Mouse (Mus musculus): ENCODE measurements around the gene Ttll7. TPM values are rescaled to one million over a fixed set of nuclear protein-coding genes. Genes with fewer than 3 reads are reported as not detected.

Ttll7 gene
- polyA plus RNA-seq, 1 experiment from 2014 or later: 6.3 TPM

DNA sequence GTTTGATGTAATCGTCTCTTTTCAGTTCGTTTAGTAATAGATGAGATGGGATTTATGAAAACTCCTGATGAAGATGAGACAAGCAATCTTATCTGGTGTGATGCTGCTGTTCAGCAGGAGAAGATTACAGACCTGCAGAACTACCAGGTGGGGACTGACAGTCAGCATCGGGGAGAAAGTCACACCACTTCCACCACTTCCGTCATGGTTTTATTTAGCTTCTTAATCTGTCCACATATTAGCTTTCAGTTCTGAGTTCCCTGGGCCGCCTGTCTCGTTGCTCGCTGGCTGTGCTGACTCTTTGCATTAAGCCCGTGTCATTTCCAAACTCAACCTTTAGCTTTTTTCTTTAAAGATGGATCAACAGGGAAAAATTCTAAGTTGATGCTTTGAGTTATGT is 44.4 kb downstream of the Ttll7 start:
- Histone ChIP-seq H3K4me1 (ENCODE audit: control insufficient read depth, insufficient read depth, low read length) (no peaks in the 10 kb centered on the region), H3K27ac (ENCODE audit: low read depth, low read length) (no peak overlapping the region), H3K9me3 (ENCODE audit: control insufficient read depth, low read length) (no peaks in the 10 kb centered on the region), H3K36me3 (ENCODE audit: control insufficient read depth, insufficient read depth, low read length) (no peaks in the 10 kb centered on the region), H3K27me3 (ENCODE audit: control insufficient read depth, insufficient read depth, low read length) (no peaks in the 10 kb centered on the region), H3K4me3 (ENCODE audit: low read depth, low read length) (no peak overlapping the region), H3K9ac (ENCODE audit: low read length) (no peak overlapping the region), H3K4me2 (no peak overlapping the region)
- 88% methylated on average over 8 of the region's 8 CpGs for WGBS
- no peak for ATAC-seq (ENCODE audit: low FRiP score)
- DNase-seq (ENCODE audit: low spot score, missing footprints): no peak

DNA sequence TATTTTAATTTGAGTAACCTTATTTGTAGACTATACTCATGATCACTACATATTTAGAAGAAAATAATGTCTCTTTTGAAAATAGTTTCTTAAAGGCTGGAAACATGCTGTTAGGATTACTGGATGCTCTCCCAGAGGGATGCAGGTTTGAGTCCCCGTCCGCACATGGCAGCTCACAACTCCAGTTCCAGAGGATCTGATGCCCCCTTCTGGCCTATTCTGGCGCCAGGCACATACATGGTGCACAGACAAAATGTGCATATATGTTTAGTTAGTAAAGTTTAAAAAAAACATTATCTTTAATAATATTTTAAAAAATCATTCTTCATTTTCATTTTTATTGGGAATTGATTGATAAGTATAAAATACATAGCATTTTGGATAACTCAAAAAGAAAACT is 47.9 kb downstream of the Ttll7 start:
- WGBS: 76% methylated on average over 3 of the region's 3 CpGs
- no peak overlapping the region for H3K27ac ChIP-seq (ENCODE audit: low read depth, low read length)
- DNase-seq (ENCODE audit: low spot score, missing footprints): no peak

DNA sequence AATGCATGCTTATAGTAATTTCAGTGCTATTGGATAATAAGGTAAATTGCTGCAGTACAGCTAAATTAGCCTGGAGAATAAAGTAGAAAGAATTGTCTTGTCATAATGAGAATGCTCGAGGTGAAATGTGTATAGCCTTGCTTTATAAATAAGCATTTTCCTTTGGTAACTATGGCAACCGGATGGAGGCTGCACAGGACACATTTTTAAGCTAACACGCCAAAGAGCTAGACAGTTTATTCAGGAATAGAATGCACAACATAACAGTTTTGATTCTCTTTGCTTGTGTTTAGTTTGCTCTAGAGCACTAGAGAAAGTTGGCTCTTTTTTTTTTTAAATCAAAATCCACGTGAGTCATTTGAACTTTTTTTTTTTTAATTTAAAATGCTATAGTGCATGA is 49.6 kb downstream of the Ttll7 start:
- no peak overlapping the region for H3K9ac ChIP-seq (ENCODE audit: low read length)
- no peaks in the 10 kb centered on the region for H3K9me3 ChIP-seq (ENCODE audit: control insufficient read depth, low read length)
- 64% methylated on average over 4 of the region's 4 CpGs for WGBS
- ATAC-seq (ENCODE audit: low FRiP score) (no peak), DNase-seq (ENCODE audit: low spot score, missing footprints) (no peak)
- H3K27me3 ChIP-seq (ENCODE audit: control insufficient read depth, insufficient read depth, low read length): no peaks in the 10 kb centered on the region
- no peak overlapping the region for H3K4me2 ChIP-seq
- H3K4me1 ChIP-seq (ENCODE audit: control insufficient read depth, insufficient read depth, low read length): no peaks in the 10 kb centered on the region; the same call in 1 of the 2 replicates
- H3K4me3 ChIP-seq (ENCODE audit: low read depth, low read length): no peak overlapping the region
- H3K27ac ChIP-seq (ENCODE audit: low read depth, low read length): no peak overlapping the region
- no peaks in the 10 kb centered on the region for H3K36me3 ChIP-seq (ENCODE audit: control insufficient read depth, insufficient read depth, low read length)

More for the DNA sequence above, 47.9 kb downstream of the Ttll7 start:
- no peaks in the 10 kb centered on the region for H3K27me3 ChIP-seq (ENCODE audit: control insufficient read depth, insufficient read depth, low read length)
- no peaks in the 10 kb centered on the region for H3K36me3 ChIP-seq (ENCODE audit: control insufficient read depth, insufficient read depth, low read length)
- no peaks in the 10 kb centered on the region for H3K9me3 ChIP-seq (ENCODE audit: control insufficient read depth, low read length)
- no peaks in the 10 kb centered on the region; the same call in 1 of the 2 replicates for H3K4me1 ChIP-seq (ENCODE audit: control insufficient read depth, insufficient read depth, low read length)
- no peak overlapping the region for H3K9ac ChIP-seq (ENCODE audit: low read length)
- H3K4me3 ChIP-seq (ENCODE audit: low read depth, low read length): no peak overlapping the region
- H3K4me2 ChIP-seq: no peak overlapping the region
- ATAC-seq (ENCODE audit: low FRiP score): no peak

DNA sequence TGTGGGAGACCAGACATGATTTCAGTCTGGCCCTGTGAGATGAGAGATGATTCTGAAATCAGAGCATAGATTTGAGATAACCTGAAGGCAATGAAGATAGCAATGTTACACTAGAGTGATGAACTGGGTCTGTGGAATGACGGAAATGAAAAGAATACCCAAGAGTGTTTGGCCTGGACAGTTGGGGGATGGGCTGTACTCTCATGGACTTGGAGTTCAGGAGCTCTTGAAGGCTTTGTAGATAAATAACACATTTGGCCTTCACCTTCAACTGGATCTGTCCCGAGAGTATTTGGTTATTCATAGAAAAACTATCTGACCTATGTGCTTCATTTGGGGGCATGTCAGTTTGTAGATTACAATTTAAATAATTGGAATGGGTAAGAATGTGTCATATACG is 53.4 kb downstream of the Ttll7 start:
- H3K9me3 ChIP-seq (ENCODE audit: control insufficient read depth, low read length): no peaks in the 10 kb centered on the region
- no peaks in the 10 kb centered on the region; the same call in 1 of the 2 replicates for H3K4me1 ChIP-seq (ENCODE audit: control insufficient read depth, insufficient read depth, low read length)
- H3K27ac ChIP-seq (ENCODE audit: low read depth, low read length): no peak overlapping the region
- DNase-seq (ENCODE audit: low spot score, missing footprints) (no peak), ATAC-seq (ENCODE audit: low FRiP score) (no peak)
- no peak overlapping the region for H3K4me2 ChIP-seq
- no peaks in the 10 kb centered on the region for H3K36me3 ChIP-seq (ENCODE audit: control insufficient read depth, insufficient read depth, low read length)
- WGBS: 87% methylated on average over 3 of the region's 3 CpGs
- H3K27me3 ChIP-seq (ENCODE audit: control insufficient read depth, insufficient read depth, low read length): no peaks in the 10 kb centered on the region
- no peak overlapping the region for H3K9ac ChIP-seq (ENCODE audit: low read length)
- H3K4me3 ChIP-seq (ENCODE audit: low read depth, low read length): no peak overlapping the region

DNA sequence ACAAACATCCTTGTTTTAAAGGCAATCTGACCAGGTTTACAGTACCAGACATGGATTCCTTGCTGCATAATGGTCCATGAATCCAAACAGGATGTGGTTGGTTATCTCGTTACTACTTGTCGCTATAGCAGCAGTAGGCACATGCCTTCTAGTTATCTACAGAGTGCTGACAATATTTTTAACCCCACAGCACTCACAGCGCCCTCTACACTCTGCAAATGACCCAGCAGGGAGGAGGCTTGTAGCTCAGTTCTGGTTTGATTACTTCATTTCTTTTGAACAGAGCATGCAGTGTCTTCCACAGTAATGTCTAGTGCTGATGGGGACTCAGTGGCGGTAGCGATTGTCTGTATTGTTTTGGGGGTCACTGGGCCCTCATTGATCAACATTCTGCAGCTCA is 56.8 kb downstream of the Ttll7 start:
- Histone ChIP-seq H3K4me1 (ENCODE audit: control insufficient read depth, insufficient read depth, low read length) (no peaks in the 10 kb centered on the region), H3K27ac (ENCODE audit: low read depth, low read length) (no peak overlapping the region), H3K36me3 (ENCODE audit: control insufficient read depth, insufficient read depth, low read length) (no peaks in the 10 kb centered on the region), H3K9ac (ENCODE audit: low read length) (no peak overlapping the region), H3K4me2 (no peak overlapping the region), H3K4me3 (ENCODE audit: low read depth, low read length) (no peak overlapping the region), H3K27me3 (ENCODE audit: control insufficient read depth, insufficient read depth, low read length) (no peaks in the 10 kb centered on the region), H3K9me3 (ENCODE audit: control insufficient read depth, low read length) (no peaks in the 10 kb centered on the region)
- WGBS: 81% methylated on average over 5 of the region's 5 CpGs
- DNase-seq (ENCODE audit: low spot score, missing footprints) (peak; percentile 66), ATAC-seq (ENCODE audit: low FRiP score) (no peak)

DNA sequence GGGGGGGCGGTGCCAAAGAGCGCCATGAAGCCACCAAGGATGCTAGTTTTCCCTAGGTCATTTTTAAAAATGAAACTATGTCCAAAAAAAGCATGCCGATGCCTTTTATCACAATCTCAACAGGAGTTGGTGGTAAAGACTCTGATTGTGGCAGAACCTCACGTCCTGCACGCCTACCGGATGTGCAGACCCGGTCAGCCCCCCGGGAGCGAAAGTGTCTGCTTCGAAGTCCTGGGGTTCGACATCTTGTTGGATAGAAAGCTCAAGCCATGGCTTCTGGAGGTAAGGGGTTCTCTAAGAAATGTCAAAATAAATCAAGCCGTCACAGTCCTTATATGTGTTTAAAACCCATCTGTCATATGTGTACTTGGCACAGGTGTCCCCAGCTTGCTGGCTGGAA is 60.9 kb downstream of the Ttll7 start:
- Histone ChIP-seq H3K9ac (ENCODE audit: low read length) (no peak overlapping the region), H3K4me1 (ENCODE audit: control insufficient read depth, insufficient read depth, low read length) (no peaks in the 10 kb centered on the region), H3K27ac (ENCODE audit: low read depth, low read length) (no peak overlapping the region), H3K36me3 (ENCODE audit: control insufficient read depth, insufficient read depth, low read length) (no peaks in the 10 kb centered on the region), H3K4me3 (ENCODE audit: low read depth, low read length) (no peak overlapping the region), H3K4me2 (no peak overlapping the region), H3K27me3 (ENCODE audit: control insufficient read depth, insufficient read depth, low read length) (no peaks in the 10 kb centered on the region), H3K9me3 (ENCODE audit: control insufficient read depth, low read length) (no peaks in the 10 kb centered on the region)
- ATAC-seq (ENCODE audit: low FRiP score) (no peak), DNase-seq (ENCODE audit: low spot score, missing footprints) (no peak)
- WGBS: 91% methylated on average over 12 of the region's 12 CpGs

DNA sequence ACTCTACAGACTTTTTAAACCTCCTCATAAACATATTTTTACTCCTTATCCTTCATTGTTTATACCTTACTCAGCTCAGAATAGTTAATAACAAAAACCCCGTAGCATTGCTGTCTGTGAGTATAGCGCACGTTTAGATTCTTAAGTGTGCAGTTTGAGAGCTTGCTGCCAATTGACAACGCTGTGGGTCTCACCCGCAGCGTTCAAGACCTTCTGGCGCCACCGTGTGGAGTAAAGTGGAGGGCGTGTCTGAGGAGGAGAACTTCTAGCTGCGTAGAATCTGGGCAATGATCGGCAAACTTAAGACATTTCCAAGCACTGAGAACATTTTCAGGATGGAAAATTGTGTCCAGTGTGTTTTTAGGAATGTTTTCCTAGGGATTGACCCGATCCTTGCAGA is 62.6 kb downstream of the Ttll7 start:
- Histone ChIP-seq H3K9ac (ENCODE audit: low read length) (no peak overlapping the region), H3K27me3 (ENCODE audit: control insufficient read depth, insufficient read depth, low read length) (no peaks in the 10 kb centered on the region), H3K9me3 (ENCODE audit: control insufficient read depth, low read length) (no peaks in the 10 kb centered on the region), H3K27ac (ENCODE audit: low read depth, low read length) (no peak overlapping the region), H3K4me3 (ENCODE audit: low read depth, low read length) (no peak overlapping the region), H3K4me2 (no peak overlapping the region), H3K4me1 (ENCODE audit: control insufficient read depth, insufficient read depth, low read length) (no peaks in the 10 kb centered on the region), H3K36me3 (ENCODE audit: control insufficient read depth, insufficient read depth, low read length) (no peaks in the 10 kb centered on the region)
- ATAC-seq (ENCODE audit: low FRiP score) (peak; percentile 73), DNase-seq (ENCODE audit: low spot score, missing footprints) (peak; percentile 98)
- 13% methylated on average over 12 of the region's 12 CpGs for WGBS

DNA sequence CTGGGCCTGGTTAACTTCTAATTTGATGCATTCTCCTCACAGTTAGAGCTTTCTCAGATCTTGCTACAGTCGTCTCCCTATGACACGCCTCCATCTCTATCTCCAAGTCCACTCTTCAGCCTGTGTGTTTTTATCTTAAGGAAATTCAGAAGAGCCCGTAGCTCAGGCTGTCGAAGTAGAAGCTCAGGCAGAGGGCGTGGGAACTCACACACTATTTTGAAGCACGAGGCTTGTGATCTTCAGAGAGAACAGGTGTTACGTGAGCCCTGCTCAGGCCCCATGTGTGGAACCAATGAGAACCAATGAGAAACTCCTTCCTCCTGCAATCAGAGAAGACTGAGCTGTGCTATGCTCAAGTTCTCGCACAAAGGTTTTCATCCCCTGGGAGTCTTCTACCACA is 65.7 kb downstream of the Ttll7 start:
- Histone ChIP-seq H3K27ac (ENCODE audit: low read depth, low read length) (no peak overlapping the region), H3K4me3 (ENCODE audit: low read depth, low read length) (no peak overlapping the region), H3K4me1 (ENCODE audit: control insufficient read depth, insufficient read depth, low read length) (no peaks in the 10 kb centered on the region), H3K36me3 (ENCODE audit: control insufficient read depth, insufficient read depth, low read length) (no peaks in the 10 kb centered on the region), H3K9me3 (ENCODE audit: control insufficient read depth, low read length) (no peaks in the 10 kb centered on the region), H3K4me2 (no peak overlapping the region), H3K27me3 (ENCODE audit: control insufficient read depth, insufficient read depth, low read length) (no peaks in the 10 kb centered on the region), H3K9ac (ENCODE audit: low read length) (no peak overlapping the region)
- 79% methylated on average over 8 of the region's 8 CpGs for WGBS
- ATAC-seq (ENCODE audit: low FRiP score): no peak
- DNase-seq (ENCODE audit: low spot score, missing footprints): no peak

DNA sequence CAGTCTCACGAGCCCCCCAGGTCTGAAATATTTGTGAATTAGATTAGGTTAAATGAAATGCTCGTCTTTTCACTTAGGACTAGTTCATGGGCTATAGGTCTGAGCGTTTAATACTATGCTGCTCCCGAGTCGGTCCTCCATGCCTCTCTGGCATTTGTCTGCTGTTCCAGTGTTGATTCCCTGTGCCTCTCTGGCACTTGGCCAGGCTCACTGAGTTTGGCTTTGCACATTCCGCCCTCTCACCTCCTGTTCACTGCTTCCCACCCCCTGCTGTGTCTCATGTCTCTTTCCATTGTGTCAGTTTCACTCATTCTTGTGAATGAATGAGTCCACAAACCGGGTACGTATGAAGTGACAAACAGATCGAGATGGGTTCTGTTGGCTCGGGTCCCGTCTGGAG is 66.2 kb downstream of the Ttll7 start:
- WGBS: 83% methylated on average over 11 of the region's 11 CpGs
- DNase-seq (ENCODE audit: low spot score, missing footprints) (no peak), ATAC-seq (ENCODE audit: low FRiP score) (no peak)
- H3K9ac ChIP-seq (ENCODE audit: low read length): no peak overlapping the region
- no peaks in the 10 kb centered on the region for H3K4me1 ChIP-seq (ENCODE audit: control insufficient read depth, insufficient read depth, low read length)
- H3K36me3 ChIP-seq (ENCODE audit: control insufficient read depth, insufficient read depth, low read length): no peaks in the 10 kb centered on the region
- no peak overlapping the region for H3K27ac ChIP-seq (ENCODE audit: low read depth, low read length)
- H3K9me3 ChIP-seq (ENCODE audit: control insufficient read depth, low read length): no peaks in the 10 kb centered on the region
- H3K27me3 ChIP-seq (ENCODE audit: control insufficient read depth, insufficient read depth, low read length): no peaks in the 10 kb centered on the region
- no peak overlapping the region for H3K4me3 ChIP-seq (ENCODE audit: low read depth, low read length)
- no peak overlapping the region for H3K4me2 ChIP-seq
